Mouse (Mus musculus) heart, postnatal 10 days (tissue): ENCODE measurements around the gene Pdik1l. TPM values are rescaled to one million over a fixed set of nuclear protein-coding genes. Genes with fewer than 3 reads are reported as not detected.

Experiments
- DNase-seq, 2 experiments: peaks; one replicate each; pipeline ENCODE4 v3.0.0; 2021
- intact Hi-C: fragments of 180-260 bp; cut with DNase I; formaldehyde crosslinking; loops from one replicate; pipeline ENCODE4 v1.15.1; 2025
- total RNA-seq, 2 experiments: library from RNA; stranded (reverse); gene quantifications; 2 replicates each; pipeline ENCODE4 v1.2.3; 2021

Pdik1l gene
- total RNA-seq, 2 experiments from 2014 or later: 7.5 to 10.3 TPM

GRCm38 (mm10) chr4:134246256-134246655, 41.4 kb downstream of the Pdik1l start:
- no peak for DNase-seq
- intact Hi-C loops: loop anchor here (5.0 kb wide), 1 partner anchor 141 kb away; no protein-coding TSS in a partner anchor

GRCm38 (mm10) chr4:134245148-134245843, 42.4 kb downstream of the Pdik1l start, which contains the start of gene Zfp593:
Gene Zfp593, minus strand, starts transcription at chr4:134245592.
- intact Hi-C loops: loop anchor here (5.0 kb wide), 1 partner anchor 142 kb away; no protein-coding TSS in a partner anchor
- DNase-seq: peak; percentile 95 to 98

- intact Hi-C loops: no loop called here
- no peak for DNase-seq
These were observed 44.0 kb downstream of the Pdik1l start, which contains the start of gene E130218I03Rik for GRCm38 (mm10) chr4:134243516-134244250. Gene E130218I03Rik, plus strand, starts transcription at chr4:134243662.

GRCm38 (mm10) chr4:134238686-134239085, 49.0 kb downstream of the Pdik1l start:
- no peak for DNase-seq
- intact Hi-C loops: loop anchor here (2.0 kb wide), 1 partner anchor 52 kb away; the partner anchor contains the start of gene Cep85

- peak; percentile 84 for DNase-seq
- intact Hi-C loops: loop anchor here (2.0 kb wide), 1 partner anchor 51 kb away; the partner anchor contains the start of gene Cep85
These were observed 49.4 kb downstream of the Pdik1l start, which contains the start of gene Cnksr1 for GRCm38 (mm10) chr4:134238279-134238651. Gene Cnksr1, minus strand, starts transcription at chr4:134238399.

- intact Hi-C loops: loop anchor here (2.0 kb wide), 1 partner anchor 51 kb away; the partner anchor contains the start of gene Cep85
- no peak for DNase-seq
These were observed 50.0 kb downstream of the Pdik1l start for GRCm38 (mm10) chr4:134237582-134238278.

- peak in 1 of 2 experiments; percentile 64 for DNase-seq
- intact Hi-C loops: no loop called here
These were observed 52.8 kb downstream of the Pdik1l start for GRCm38 (mm10) chr4:134234876-134235275.

- no peak for DNase-seq
- intact Hi-C loops: no loop called here
These were observed 57.3 kb downstream of the Pdik1l start for GRCm38 (mm10) chr4:134230431-134230830.

- intact Hi-C loops: no loop called here
- DNase-seq: no peak
These were observed 60.5 kb downstream of the Pdik1l start, which contains the start of gene Catsper4 for GRCm38 (mm10) chr4:134227194-134227593. Gene Catsper4, minus strand, starts transcription at chr4:134227383.

Other genes starting within 250 kb of the Pdik1l start
- gene Zfp683, start 234.1 kb downstream of the Pdik1l start, total RNA-seq: not detected
- not detected for gene Crybg2, start 227.1 kb downstream of the Pdik1l start, total RNA-seq
- 1 to 10 TPM; 3.4 to 6.5 TPM for gene Cd52, start 192.8 kb downstream of the Pdik1l start, total RNA-seq
- gene Ubxn11, start 185.3 kb downstream of the Pdik1l start, total RNA-seq: 1 to 10 TPM; 2.0 to 2.3 TPM
- 10 to 100 TPM; 69.9 to 74.6 TPM for gene Sh3bgrl3, start 159.1 kb downstream of the Pdik1l start, total RNA-seq
- gene Cep85, start 100.8 kb downstream of the Pdik1l start, total RNA-seq: 10 to 100 TPM; 29.9 to 32.0 TPM
- not detected for gene Gm7534, start 84.9 kb downstream of the Pdik1l start, total RNA-seq
- not detected for gene Catsper4, start 60.5 kb downstream of the Pdik1l start, total RNA-seq
- gene Cnksr1, start 49.5 kb downstream of the Pdik1l start, total RNA-seq: 1 to 10 TPM; 2.3 to 4.4 TPM
- gene E130218I03Rik, start 44.2 kb downstream of the Pdik1l start, total RNA-seq: not detected
- gene Zfp593, start 42.3 kb downstream of the Pdik1l start, total RNA-seq: 1 to 10 TPM; 3.7 to 4.0 TPM
- not detected for gene Gm30191, start 41.0 kb downstream of the Pdik1l start, total RNA-seq
- gene Grrp1, start 33.8 kb downstream of the Pdik1l start, total RNA-seq: 10 to 100 TPM; 13.5 to 15.2 TPM
- gene Trim63, start 27.2 kb upstream of the Pdik1l start, total RNA-seq: 100 to 1,000 TPM; 238 to 242 TPM
- gene Slc30a2, start 55.3 kb upstream of the Pdik1l start, total RNA-seq: under 1 TPM; 0.12 to 0.69 TPM
- 1 to 10 TPM; 4.2 to 5.4 TPM for gene Extl1, start 96.0 kb upstream of the Pdik1l start, total RNA-seq
- gene Pafah2, start 108.4 kb upstream of the Pdik1l start, total RNA-seq: 10 to 100 TPM in 1 of 2 experiments, 1 to 10 TPM in 1; 9.6 to 10.2 TPM
- 100 to 1,000 TPM; 131 to 137 TPM for gene Stmn1, start 180.4 kb upstream of the Pdik1l start, total RNA-seq
- 10 to 100 TPM in 1 of 2 experiments, 1 to 10 TPM in 1; 9.5 to 12.7 TPM for gene Paqr7, start 208.8 kb upstream of the Pdik1l start, total RNA-seq
- 1 to 10 TPM in 1 of 2 experiments, under 1 TPM in 1; 0.60 to 1.1 TPM for gene Aunip, start 223.1 kb upstream of the Pdik1l start, total RNA-seq
- 100 to 1,000 TPM; 159 to 165 TPM for gene Mtfr1l, start 247.5 kb upstream of the Pdik1l start, total RNA-seq